Mouse (Mus musculus): ENCODE measurements around the gene Pla1a.

DNA sequence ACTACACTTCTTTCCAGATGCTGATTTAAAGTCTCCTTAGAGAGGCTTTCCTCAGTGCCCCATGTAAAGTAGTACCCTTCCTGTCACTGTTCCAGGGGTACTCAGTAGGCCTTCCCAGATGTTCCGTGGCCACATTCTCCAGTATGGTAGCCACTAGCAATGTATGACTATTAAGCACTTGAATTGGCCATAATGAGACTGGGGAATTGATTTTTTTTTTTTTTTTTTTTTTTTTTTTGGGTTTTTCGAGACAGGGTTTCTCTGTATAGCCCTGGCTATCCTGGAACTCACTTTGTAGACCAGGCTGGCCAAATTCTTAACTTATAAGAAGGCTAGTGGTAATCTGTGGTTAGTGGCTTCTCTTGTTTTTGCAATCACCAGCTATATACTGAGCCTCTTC lies 83.1 kb downstream of the Pla1a start:
- no peak for TF ChIP-seq CTCF (IDR thresholded peaks at IDR 0.05; ENCODE audit: extremely low read depth, insufficient read depth, low read length)
- TF ChIP-seq POLR2A (IDR thresholded peaks at IDR 0.05; ENCODE audit: extremely low read depth, insufficient read depth, low read length): no peak

All from cortical plate, adult 2 months (tissue).